Mouse (Mus musculus) limb, embryonic 13.5 days (tissue): ENCODE results near the gene Rhpn2. TPM values are rescaled to one million over a fixed set of nuclear protein-coding genes. Genes with fewer than 3 reads are reported as not detected.

Experiments used
- ATAC-seq: fragments of 200-750 bp; cut with Nextera tagmentation; 2 replicates; pipeline ENCODE4 v1.8.0; 2017; ENCODE audit warnings: low read depth, moderate number of reproducible peaks, moderate TSS enrichment; ENCODE audit not compliant: low FRiP score
- H3K27ac ChIP-seq: fragments of 300-500 bp; sonication (generic); 2 replicates; pipeline ENCODE4 v1.5.1; 2015; ENCODE audit warnings: inconsistent platforms, mild to moderate bottlenecking, moderate library complexity
- H3K27me3 ChIP-seq: fragments of 300-500 bp; sonication (generic); 2 replicates; pipeline ENCODE4 v1.6.1; 2015; ENCODE audit warnings: mild to moderate bottlenecking, inconsistent platforms
- H3K36me3 ChIP-seq: fragments of 300-500 bp; sonication (generic); 2 replicates; pipeline ENCODE4 v1.6.1; 2015; ENCODE audit warnings: inconsistent platforms, mild to moderate bottlenecking, moderate library complexity
- H3K4me1 ChIP-seq: fragments of 300-500 bp; sonication (generic); 2 replicates; pipeline ENCODE4 v1.6.1; 2015; ENCODE audit warnings: inconsistent platforms
- H3K4me2 ChIP-seq: fragments of 300-500 bp; sonication (generic); replicated peaks from 2 replicates; pipeline ENCODE4 v1.6.1; 2015; ENCODE audit warnings: inconsistent platforms, mild to moderate bottlenecking, moderate library complexity
- H3K4me3 ChIP-seq: fragments of 300-500 bp; sonication (generic); 2 replicates; pipeline ENCODE4 v1.5.1; 2015; ENCODE audit warnings: moderate library complexity, mild to moderate bottlenecking, inconsistent platforms
- H3K9ac ChIP-seq: fragments of 300-500 bp; sonication (generic); 2 replicates; pipeline ENCODE4 v1.6.1; 2015; ENCODE audit warnings: mild to moderate bottlenecking, inconsistent platforms
- H3K9me3 ChIP-seq: fragments of 300-500 bp; sonication (generic); 2 replicates; pipeline ENCODE4 v1.6.1; 2016; ENCODE audit warnings: inconsistent platforms
- WGBS: fragments of 180-500 bp; shearing (Covaris S2); methylation state at CpG from one replicate; pipeline ENCODE4 v1.1.7; 2015; 5-methylcytosine and 5-hydroxymethylcytosine counted together
- polyA plus RNA-seq: library from polyadenylated mRNA; unstranded; fragments of >200 nt; fragmentation: Nextera tagmentation; extraction: Ambion mirVana; gene quantifications from 2 replicates; pipeline ENCODE4 v1.2.1, GENCODE M21; 2015

The Rhpn2 gene
- polyA plus RNA-seq, 1 experiment from 2014 or later = 2.6 TPM

GRCm38 (mm10) chr7:35322732-35323420 lies 11.1 kb upstream of the Rhpn2 start:
- Histone ChIP-seq H3K4me1 (peaks cover 6% of the 10 kb centered on the region; the same call in 1 of the 2 replicates), H3K9ac (peak overlapping the region; percentile 55), H3K27me3 (no peaks in the 10 kb centered on the region), H3K27ac (no peak overlapping the region), H3K36me3 (no peaks in the 10 kb centered on the region), H3K4me2 (peak overlapping the region; percentile 35), H3K4me3 (no peak overlapping the region; the same call in 1 of the 2 replicates), H3K9me3 (no peaks in the 10 kb centered on the region)
- 8% methylated on average over 12 of the region's 13 CpGs for WGBS
- ATAC-seq = no peak

GRCm38 (mm10) chr7:35331590-35331989 lies 2.4 kb upstream of the Rhpn2 start:
- Histone ChIP-seq H3K9ac (no peak overlapping the region), H3K4me1 (peaks cover 17% of the 10 kb centered on the region), H3K4me3 (no peak overlapping the region), H3K27ac (no peak overlapping the region), H3K9me3 (no peaks in the 10 kb centered on the region), H3K27me3 (peaks cover 36% of the 10 kb centered on the region), H3K4me2 (no peak overlapping the region), H3K36me3 (no peaks in the 10 kb centered on the region)
- no peak for ATAC-seq
- 60% methylated on average over 3 of the region's 3 CpGs for WGBS

GRCm38 (mm10) chr7:35333231-35333651 lies 729 bp upstream of the Rhpn2 start:
- H3K27ac ChIP-seq = peak overlapping the region; percentile 76; the same call in 1 of the 2 replicates
- H3K27me3 ChIP-seq = peaks cover 42% of the 10 kb centered on the region
- H3K4me3 ChIP-seq = peak overlapping the region; percentile 63
- H3K9ac ChIP-seq = peak overlapping the region; percentile 48
- H3K4me1 ChIP-seq = peaks cover 17% of the 10 kb centered on the region
- H3K4me2 ChIP-seq = peak overlapping the region; percentile 96
- no peaks in the 10 kb centered on the region for H3K36me3 ChIP-seq
- peak; percentile 31 for ATAC-seq
- H3K9me3 ChIP-seq = no peaks in the 10 kb centered on the region
- under 1% methylated on average over 19 of the region's 19 CpGs for WGBS

GRCm38 (mm10) chr7:35334527-35335452 lies 820 bp downstream of the Rhpn2 start:
- peak overlapping the region; percentile 96 for H3K4me2 ChIP-seq
- H3K27ac ChIP-seq = no peak overlapping the region

GRCm38 (mm10) chr7:35340196-35340595 lies 6.2 kb downstream of the Rhpn2 start:
- no peak overlapping the region for H3K9ac ChIP-seq
- WGBS = 41% methylated on average over 5 of the region's 5 CpGs
- no peaks in the 10 kb centered on the region for H3K36me3 ChIP-seq
- peaks cover 19% of the 10 kb centered on the region for H3K27me3 ChIP-seq
- no peak overlapping the region for H3K4me3 ChIP-seq
- H3K27ac ChIP-seq = no peak overlapping the region
- H3K4me2 ChIP-seq = no peak overlapping the region
- no peak for ATAC-seq
- H3K4me1 ChIP-seq = peaks cover 4% of the 10 kb centered on the region; the same call in 1 of the 2 replicates
- H3K9me3 ChIP-seq = no peaks in the 10 kb centered on the region

More at GRCm38 (mm10) chr7:35334527-35335452, 820 bp downstream of the Rhpn2 start:
- Histone ChIP-seq H3K27me3 (peaks cover 42% of the 10 kb centered on the region), H3K4me1 (peaks cover 17% of the 10 kb centered on the region), H3K9me3 (no peaks in the 10 kb centered on the region), H3K4me3 (peak overlapping the region; percentile 63), H3K36me3 (no peaks in the 10 kb centered on the region), H3K9ac (peak overlapping the region; percentile 60)
- WGBS = under 1% methylated on average over 51 of the region's 51 CpGs
- no peak; the same call in 1 of the 2 replicates for ATAC-seq

GRCm38 (mm10) chr7:35341282-35341681 lies 7.3 kb downstream of the Rhpn2 start:
- Histone ChIP-seq H3K36me3 (no peaks in the 10 kb centered on the region), H3K9ac (no peak overlapping the region), H3K27me3 (peaks cover 9% of the 10 kb centered on the region), H3K4me1 (no peaks in the 10 kb centered on the region; the same call in 1 of the 2 replicates), H3K27ac (no peak overlapping the region), H3K4me2 (no peak overlapping the region), H3K9me3 (no peaks in the 10 kb centered on the region), H3K4me3 (no peak overlapping the region)
- WGBS = 70% methylated on average over 6 of the region's 6 CpGs
- ATAC-seq = no peak

GRCm38 (mm10) chr7:35342498-35342897 lies 8.5 kb downstream of the Rhpn2 start:
- 74% methylated on average over 4 of the region's 4 CpGs for WGBS
- Histone ChIP-seq H3K36me3 (no peaks in the 10 kb centered on the region), H3K4me3 (no peak overlapping the region), H3K4me2 (no peak overlapping the region), H3K27ac (no peak overlapping the region), H3K9ac (no peak overlapping the region), H3K27me3 (no peaks in the 10 kb centered on the region), H3K4me1 (no peaks in the 10 kb centered on the region; the same call in 1 of the 2 replicates), H3K9me3 (no peaks in the 10 kb centered on the region)
- no peak for ATAC-seq

GRCm38 (mm10) chr7:35344785-35345330 lies 10.9 kb downstream of the Rhpn2 start:
- WGBS = 92% methylated on average over 5 of the region's 5 CpGs

GRCm38 (mm10) chr7:35347918-35348700 lies 14.1 kb downstream of the Rhpn2 start:
- H3K9ac ChIP-seq = no peak overlapping the region
- no peaks in the 10 kb centered on the region for H3K36me3 ChIP-seq
- no peak overlapping the region for H3K4me3 ChIP-seq
- no peaks in the 10 kb centered on the region for H3K9me3 ChIP-seq
- no peaks in the 10 kb centered on the region for H3K27me3 ChIP-seq
- ATAC-seq = no peak
- no peak overlapping the region for H3K4me2 ChIP-seq
- 70% methylated on average over 17 of the region's 18 CpGs for WGBS
- no peak overlapping the region for H3K27ac ChIP-seq
- H3K4me1 ChIP-seq = no peaks in the 10 kb centered on the region

More at GRCm38 (mm10) chr7:35344785-35345330, 10.9 kb downstream of the Rhpn2 start:
- Histone ChIP-seq H3K27me3 (no peaks in the 10 kb centered on the region), H3K9ac (no peak overlapping the region), H3K4me3 (no peak overlapping the region), H3K27ac (no peak overlapping the region), H3K4me2 (no peak overlapping the region), H3K36me3 (no peaks in the 10 kb centered on the region), H3K9me3 (no peaks in the 10 kb centered on the region), H3K4me1 (no peaks in the 10 kb centered on the region; the same call in 1 of the 2 replicates)
- ATAC-seq = no peak

GRCm38 (mm10) chr7:35349022-35349421 lies 15.1 kb downstream of the Rhpn2 start:
- no peak overlapping the region for H3K27ac ChIP-seq
- no peaks in the 10 kb centered on the region for H3K36me3 ChIP-seq
- no peak overlapping the region for H3K4me2 ChIP-seq
- no peaks in the 10 kb centered on the region for H3K9me3 ChIP-seq
- H3K4me1 ChIP-seq = no peaks in the 10 kb centered on the region
- H3K4me3 ChIP-seq = no peak overlapping the region
- 84% methylated on average over 4 of the region's 4 CpGs for whole genome bisulfite sequencing
- no peak for ATAC-seq
- no peak overlapping the region for H3K9ac ChIP-seq
- no peaks in the 10 kb centered on the region for H3K27me3 ChIP-seq

- Histone ChIP-seq H3K9me3 (no peaks in the 10 kb centered on the region), H3K9ac (no peak overlapping the region), H3K4me2 (no peak overlapping the region), H3K27me3 (no peaks in the 10 kb centered on the region), H3K36me3 (no peaks in the 10 kb centered on the region), H3K4me3 (no peak overlapping the region), H3K4me1 (no peaks in the 10 kb centered on the region), H3K27ac (no peak overlapping the region)
- ATAC-seq = no peak
- WGBS = 88% methylated on average over 8 of the region's 8 CpGs
Measured at GRCm38 (mm10) chr7:35349886-35350684, 16.1 kb downstream of the Rhpn2 start.
